Mouse (Mus musculus) hindbrain, embryonic 11.5 days (tissue): ENCODE data around the gene Susd1. TPM values are rescaled to one million over a fixed set of nuclear protein-coding genes. Genes with fewer than 3 reads are reported as not detected.

Experiments
- ATAC-seq: fragments of 200-750 bp; cut with Nextera tagmentation; 2 replicates; pipeline ENCODE4 v1.8.0; 2017; ENCODE audit warnings: mild to moderate bottlenecking, moderate TSS enrichment, moderate library complexity; ENCODE audit not compliant: low FRiP score
- DNase-seq: peaks from one replicate; pipeline ENCODE4 v3.0.0-alpha.2; 2015; ENCODE audit warnings: low spot score
- H3K27ac ChIP-seq: fragments of 300-500 bp; sonication (generic); 2 replicates; pipeline ENCODE4 v1.5.1; 2014; ENCODE audit warnings: mild to moderate bottlenecking, low read depth, low read length
- H3K27me3 ChIP-seq: fragments of 300-500 bp; sonication (generic); 2 replicates; pipeline ENCODE4 v1.6.1; 2014; ENCODE audit warnings: mild to moderate bottlenecking, low read length, moderate library complexity, mixed read lengths; ENCODE audit not compliant: control insufficient read depth, insufficient read depth
- H3K36me3 ChIP-seq: fragments of 300-500 bp; sonication (generic); 2 replicates; pipeline ENCODE4 v1.6.1; 2014; ENCODE audit warnings: mild to moderate bottlenecking, low read length, moderate library complexity, mixed read lengths; ENCODE audit not compliant: control insufficient read depth, insufficient read depth
- H3K4me1 ChIP-seq: fragments of 300-500 bp; sonication (generic); replicated peaks from 2 replicates; pipeline ENCODE4 v1.6.1; 2014; ENCODE audit warnings: low read length, mixed read lengths; ENCODE audit not compliant: control insufficient read depth, insufficient read depth
- H3K4me2 ChIP-seq: fragments of 300-500 bp; sonication (generic); replicated peaks from 2 replicates; pipeline ENCODE4 v1.6.1; 2014; ENCODE audit warnings: mild to moderate bottlenecking, low read depth, low read length
- H3K4me3 ChIP-seq: fragments of 300-500 bp; sonication (generic); 2 replicates; pipeline ENCODE4 v1.5.1; 2014; ENCODE audit warnings: low read depth, low read length
- H3K9ac ChIP-seq: fragments of 300-500 bp; sonication (generic); 2 replicates; pipeline ENCODE4 v1.6.1; 2014; ENCODE audit warnings: low read depth, low read length
- H3K9me3 ChIP-seq: fragments of 300-500 bp; sonication (generic); 2 replicates; pipeline ENCODE4 v1.6.1; 2016; ENCODE audit warnings: low read length; ENCODE audit not compliant: control insufficient read depth
- WGBS: fragments of 180-500 bp; shearing (Covaris S2); extraction: QIAGEN DNeasy Blood & Tissue Kit; methylation state at CpG from one replicate; pipeline ENCODE4 v1.1.7; 2014; 5-methylcytosine and 5-hydroxymethylcytosine counted together
- polyA plus RNA-seq: library from polyadenylated mRNA; unstranded; fragments of >200 nt; fragmentation: Nextera tagmentation; extraction: Ambion mirVana; gene quantifications from 2 replicates; pipeline ENCODE4 v1.2.1, GENCODE M21; 2014

The Susd1 gene
- polyA plus RNA-seq, 1 experiment from 2014 or later: 0.94 TPM

DNA sequence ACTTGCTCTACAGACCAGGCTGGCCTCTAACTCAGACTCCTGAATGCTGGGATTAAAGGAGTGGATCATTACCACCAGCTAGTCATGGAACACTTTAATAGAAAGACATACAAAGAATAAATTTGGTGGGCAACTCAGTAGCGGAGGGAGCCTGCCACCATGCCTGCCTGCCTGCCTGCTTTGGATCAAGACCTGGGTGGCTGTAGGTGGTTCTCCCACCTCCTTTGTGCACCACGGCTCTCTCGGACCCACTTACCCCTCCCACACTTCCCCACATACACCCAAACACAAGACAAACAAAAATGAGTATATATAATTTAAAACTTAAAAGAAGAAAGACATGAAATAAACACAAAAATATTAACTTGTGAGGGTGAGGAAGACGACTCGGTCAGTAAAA, 18.7 kb upstream of the Susd1 start:
- Histone ChIP-seq H3K4me2 (no peak overlapping the region), H3K27ac (no peak overlapping the region), H3K9ac (no peak overlapping the region), H3K27me3 (no peaks in the 10 kb centered on the region), H3K4me1 (no peaks in the 10 kb centered on the region), H3K4me3 (no peak overlapping the region), H3K36me3 (no peaks in the 10 kb centered on the region), H3K9me3 (no peaks in the 10 kb centered on the region)
- ATAC-seq (no peak), DNase-seq (no peak)
- WGBS: 90% methylated on average over 5 of the region's 5 CpGs

DNA sequence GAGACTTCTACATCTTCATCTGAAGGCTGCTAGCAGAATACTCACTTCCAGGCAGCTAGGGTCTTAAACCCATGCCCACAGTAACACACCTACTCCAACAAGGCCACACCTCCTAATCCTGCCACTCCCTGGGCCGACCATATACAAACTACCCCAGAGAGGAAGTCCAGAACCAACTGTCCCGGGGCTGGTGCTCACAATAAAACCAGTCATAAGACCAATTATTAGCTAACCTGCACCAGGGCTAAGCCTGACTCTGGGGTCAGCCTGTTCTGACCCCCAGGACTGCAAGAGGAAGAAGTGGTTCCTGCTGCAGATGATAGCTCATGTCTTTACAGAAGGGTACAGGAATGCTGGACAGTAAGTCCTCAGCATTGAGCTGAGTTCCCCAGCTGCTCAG, 17.0 kb upstream of the Susd1 start:
- Histone ChIP-seq H3K4me3 (no peak overlapping the region), H3K27me3 (no peaks in the 10 kb centered on the region), H3K27ac (no peak overlapping the region), H3K9ac (no peak overlapping the region), H3K4me1 (no peaks in the 10 kb centered on the region), H3K9me3 (no peaks in the 10 kb centered on the region), H3K4me2 (no peak overlapping the region), H3K36me3 (no peaks in the 10 kb centered on the region)
- no peak for DNase-seq
- 60% methylated on average over 2 of the region's 2 CpGs for WGBS
- no peak for ATAC-seq

DNA sequence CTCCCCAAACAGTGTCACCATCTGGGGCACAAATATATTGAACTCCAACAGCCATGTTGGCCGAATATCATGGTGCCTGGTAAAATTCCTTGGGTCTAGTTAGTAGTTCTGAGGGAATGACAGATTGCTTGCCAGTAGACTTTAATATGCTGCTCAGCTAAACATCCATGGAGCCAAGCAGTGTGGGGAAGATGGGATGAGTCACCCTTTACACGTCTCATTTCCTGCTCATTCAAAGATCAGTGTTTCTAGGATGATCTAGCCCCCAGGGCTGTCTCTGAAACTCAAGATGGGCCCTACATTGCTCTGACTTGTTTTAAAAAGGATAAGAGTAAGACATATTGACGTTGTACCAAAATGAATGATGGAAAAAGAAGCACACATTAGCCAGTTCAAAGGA, 15.6 kb upstream of the Susd1 start:
- H3K36me3 ChIP-seq: no peaks in the 10 kb centered on the region
- DNase-seq: no peak
- 81% methylated on average over 3 of the region's 3 CpGs for WGBS
- no peak overlapping the region for H3K9ac ChIP-seq
- no peak overlapping the region for H3K27ac ChIP-seq
- H3K27me3 ChIP-seq: no peaks in the 10 kb centered on the region
- no peak overlapping the region for H3K4me3 ChIP-seq
- H3K4me2 ChIP-seq: no peak overlapping the region
- no peak for ATAC-seq
- H3K4me1 ChIP-seq: no peaks in the 10 kb centered on the region
- no peaks in the 10 kb centered on the region for H3K9me3 ChIP-seq

DNA sequence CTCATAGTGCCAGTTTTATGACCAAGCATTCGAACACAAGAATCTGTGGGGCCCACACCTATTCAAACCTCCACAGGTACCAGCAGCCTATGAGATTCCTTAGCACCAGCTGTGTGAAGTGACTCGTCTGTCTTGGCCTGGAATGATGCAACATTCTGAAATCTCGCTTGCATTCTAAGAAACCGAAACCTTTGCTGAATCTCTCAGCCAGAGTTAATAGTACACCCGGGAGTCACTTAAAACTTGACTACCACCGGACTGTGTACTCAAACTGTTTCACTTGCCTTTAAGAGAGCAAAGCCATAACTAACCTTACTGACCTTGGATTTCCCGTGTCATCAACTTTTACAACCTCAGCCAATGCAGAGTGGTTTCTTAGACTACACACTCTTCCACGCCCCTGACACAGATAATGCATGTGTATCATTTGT, 14.1 kb upstream of the Susd1 start:
- Histone ChIP-seq H3K4me2 (no peak overlapping the region), H3K36me3 (no peaks in the 10 kb centered on the region), H3K9me3 (no peaks in the 10 kb centered on the region), H3K4me3 (no peak overlapping the region), H3K4me1 (no peaks in the 10 kb centered on the region), H3K9ac (no peak overlapping the region), H3K27me3 (no peaks in the 10 kb centered on the region), H3K27ac (no peak overlapping the region)
- DNase-seq: no peak
- no peak for ATAC-seq
- WGBS: 86% methylated on average over 8 of the region's 8 CpGs

DNA sequence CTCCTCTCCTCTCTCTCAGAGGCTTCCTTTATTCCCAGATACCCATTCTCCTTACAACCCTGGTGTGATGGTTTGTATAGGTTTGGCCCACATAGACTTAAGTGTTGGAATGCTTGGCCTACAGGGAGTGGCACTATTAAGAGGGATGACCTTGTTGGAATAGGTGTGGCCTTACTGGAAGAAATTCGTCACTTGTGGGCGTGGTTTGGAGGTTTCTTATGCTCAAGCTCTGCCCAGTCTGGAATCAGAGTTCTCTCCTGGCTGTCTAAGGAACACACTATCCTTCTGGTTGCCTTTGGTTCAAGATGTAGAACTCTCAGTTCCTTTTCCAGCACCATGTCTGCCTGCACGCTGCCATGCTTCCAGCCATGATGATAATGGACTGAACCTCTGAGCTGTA, 12.5 kb upstream of the Susd1 start:
- H3K4me1 ChIP-seq: no peaks in the 10 kb centered on the region
- no peak overlapping the region for H3K4me3 ChIP-seq
- H3K4me2 ChIP-seq: no peak overlapping the region
- no peak overlapping the region for H3K9ac ChIP-seq
- H3K27me3 ChIP-seq: no peaks in the 10 kb centered on the region
- no peak for ATAC-seq
- no peaks in the 10 kb centered on the region for H3K9me3 ChIP-seq
- no peaks in the 10 kb centered on the region for H3K36me3 ChIP-seq
- WGBS: 91% methylated on average over 3 of the region's 3 CpGs
- no peak for DNase-seq
- H3K27ac ChIP-seq: no peak overlapping the region

DNA sequence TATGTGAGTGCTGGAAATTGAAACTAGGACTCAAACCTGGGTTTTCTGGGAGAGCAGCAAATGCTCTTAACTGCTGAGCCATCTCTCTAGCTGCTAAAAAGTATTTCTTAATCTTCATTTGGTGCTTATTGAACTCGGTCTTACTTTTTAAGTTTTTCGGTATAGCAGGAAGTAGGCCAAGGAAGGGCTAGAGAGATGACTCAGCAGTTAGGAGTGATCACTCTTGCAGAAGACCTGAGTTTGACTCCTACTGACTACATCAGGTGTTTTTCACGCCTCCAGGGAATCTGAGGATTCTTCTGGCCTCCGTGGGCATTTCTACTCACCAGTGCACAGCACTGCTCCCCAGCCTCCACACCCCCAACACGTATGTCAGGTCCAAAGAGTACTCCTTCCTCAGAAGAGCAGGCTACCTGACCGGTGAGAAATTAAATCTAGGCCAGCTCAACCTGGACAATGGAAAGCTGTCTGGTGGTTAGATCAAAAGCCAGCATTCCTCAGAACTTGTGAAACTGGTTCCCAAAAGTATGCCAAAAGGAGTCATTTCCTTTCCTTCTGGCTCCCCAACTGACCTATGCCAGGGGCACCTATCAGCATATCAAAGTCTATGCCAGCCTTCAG, 11.9 kb upstream of the Susd1 start:
- no peaks in the 10 kb centered on the region for H3K9me3 ChIP-seq
- H3K27me3 ChIP-seq: no peaks in the 10 kb centered on the region
- WGBS: 80% methylated on average over 6 of the region's 6 CpGs
- DNase-seq: no peak
- no peak for ATAC-seq
- no peaks in the 10 kb centered on the region for H3K36me3 ChIP-seq
- H3K27ac ChIP-seq: no peak overlapping the region
- H3K9ac ChIP-seq: no peak overlapping the region
- H3K4me2 ChIP-seq: no peak overlapping the region
- no peak overlapping the region for H3K4me3 ChIP-seq
- no peaks in the 10 kb centered on the region for H3K4me1 ChIP-seq

DNA sequence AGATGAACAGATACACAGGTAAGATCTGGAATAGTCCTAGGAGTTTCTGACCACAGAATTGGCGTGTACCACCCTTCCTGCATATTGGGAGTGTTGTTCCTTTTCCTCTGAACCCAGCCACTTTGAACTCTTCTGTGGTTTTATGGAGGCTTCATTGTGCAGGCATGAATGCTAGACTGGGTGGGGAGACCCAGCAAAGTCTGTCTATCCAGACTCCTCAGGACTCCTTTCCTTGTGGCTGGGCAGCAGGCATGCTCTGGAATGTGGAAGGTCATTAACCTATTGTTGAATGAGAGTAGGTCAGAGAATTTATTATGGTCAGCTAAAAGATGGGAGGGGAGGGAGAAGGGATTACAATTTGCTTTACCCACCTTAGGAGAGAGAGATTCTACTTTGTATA, 8.9 kb upstream of the Susd1 start:
- no peak for DNase-seq
- no peaks in the 10 kb centered on the region for H3K36me3 ChIP-seq
- no peak overlapping the region for H3K4me3 ChIP-seq
- no peaks in the 10 kb centered on the region for H3K9me3 ChIP-seq
- no peak overlapping the region for H3K4me2 ChIP-seq
- WGBS: 74% methylated on average over 1 of the region's 1 CpGs
- no peaks in the 10 kb centered on the region for H3K4me1 ChIP-seq
- no peak overlapping the region for H3K9ac ChIP-seq
- no peak overlapping the region for H3K27ac ChIP-seq
- ATAC-seq: no peak
- H3K27me3 ChIP-seq: no peaks in the 10 kb centered on the region

DNA sequence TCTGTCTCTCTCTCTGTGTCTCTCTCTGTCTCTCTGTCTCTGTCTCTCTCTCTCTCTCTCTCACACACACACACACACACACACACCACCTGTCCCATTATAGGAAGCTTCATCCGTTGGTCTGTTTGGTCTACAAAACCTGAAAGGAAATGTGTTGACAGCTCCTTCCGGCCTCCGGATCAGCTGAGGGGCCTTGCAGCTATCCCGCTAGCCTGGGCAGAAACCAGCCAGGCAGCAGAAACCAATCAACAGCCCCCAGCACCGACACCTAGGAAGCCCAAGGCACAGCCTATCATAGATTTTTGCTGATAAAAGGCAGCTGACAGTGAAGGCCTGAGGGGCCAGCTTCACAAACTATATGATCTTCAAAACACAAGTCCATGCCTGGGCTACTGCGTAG, 7.1 kb upstream of the Susd1 start:
- H3K4me3 ChIP-seq: no peak overlapping the region
- no peak overlapping the region for H3K4me2 ChIP-seq
- no peaks in the 10 kb centered on the region for H3K4me1 ChIP-seq
- H3K27me3 ChIP-seq: no peaks in the 10 kb centered on the region; the same call in 1 of the 2 replicates
- no peak overlapping the region for H3K9ac ChIP-seq
- H3K9me3 ChIP-seq: no peaks in the 10 kb centered on the region
- no peak overlapping the region for H3K27ac ChIP-seq
- H3K36me3 ChIP-seq: no peaks in the 10 kb centered on the region
- DNase-seq (no peak), ATAC-seq (no peak)
- WGBS: 73% methylated on average over 6 of the region's 6 CpGs

DNA sequence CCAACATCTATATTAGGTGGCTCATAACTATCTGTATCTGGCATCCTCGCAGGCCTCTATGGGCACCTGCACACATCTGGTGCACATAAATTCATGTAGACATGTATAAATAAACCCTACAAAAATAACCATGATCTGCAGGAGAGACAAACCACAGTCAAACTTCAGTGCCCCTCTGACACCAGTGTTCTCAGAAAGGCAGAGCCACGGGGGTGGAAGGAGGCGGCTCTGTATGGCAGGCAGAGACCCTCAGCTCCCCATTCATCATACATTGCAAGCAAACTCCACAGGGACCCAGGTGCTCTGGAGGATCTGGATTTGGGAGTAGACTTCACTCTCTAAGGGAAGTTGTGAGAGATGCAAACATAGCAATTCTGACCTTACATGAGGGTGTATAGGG, 6.6 kb upstream of the Susd1 start:
- Histone ChIP-seq H3K9me3 (no peaks in the 10 kb centered on the region), H3K4me3 (no peak overlapping the region), H3K27me3 (no peaks in the 10 kb centered on the region; the same call in 1 of the 2 replicates), H3K27ac (no peak overlapping the region), H3K9ac (no peak overlapping the region), H3K4me1 (no peaks in the 10 kb centered on the region), H3K4me2 (no peak overlapping the region), H3K36me3 (no peaks in the 10 kb centered on the region)
- ATAC-seq (no peak), DNase-seq (no peak)
- 90% methylated on average over 3 of the region's 3 CpGs for WGBS
